Mouse (Mus musculus) megakaryocyte, embryonic 14.5 days (primary cell): ENCODE results near the gene Apol9b.

ENCODE experiments used
- FLI1 ChIP-seq: IDR thresholded peaks from 2 replicates; pipeline ENCODE4 v1.6.1; 2012; ENCODE audit warnings: low read length, inconsistent platforms, mixed read lengths
- GATA1 ChIP-seq: IDR thresholded peaks from 3 replicates; pipeline ENCODE4 v1.6.1; 2012; ENCODE audit warnings: mixed read lengths, low read length, inconsistent platforms, borderline replicate concordance

- TF ChIP-seq FLI1 (no peak), GATA1 (no peak)
Observed at GRCm38 (mm10) chr15:77784039-77784824, 55.4 kb downstream of the Apol9b start.
